Mouse (Mus musculus) liver, embryonic 14.5 days (tissue): ENCODE data around the gene Olfr1499.

Experiments used
- CTCF ChIP-seq: IDR thresholded peaks from 2 replicates; pipeline ENCODE4 v1.5.1; 2016; ENCODE audit warnings: antibody characterized with exemption, low read depth, control low read depth
- EP300 ChIP-seq: IDR thresholded peaks from 2 replicates; pipeline ENCODE4 v1.6.1; 2016; ENCODE audit warnings: antibody characterized with exemption, low read depth

DNA sequence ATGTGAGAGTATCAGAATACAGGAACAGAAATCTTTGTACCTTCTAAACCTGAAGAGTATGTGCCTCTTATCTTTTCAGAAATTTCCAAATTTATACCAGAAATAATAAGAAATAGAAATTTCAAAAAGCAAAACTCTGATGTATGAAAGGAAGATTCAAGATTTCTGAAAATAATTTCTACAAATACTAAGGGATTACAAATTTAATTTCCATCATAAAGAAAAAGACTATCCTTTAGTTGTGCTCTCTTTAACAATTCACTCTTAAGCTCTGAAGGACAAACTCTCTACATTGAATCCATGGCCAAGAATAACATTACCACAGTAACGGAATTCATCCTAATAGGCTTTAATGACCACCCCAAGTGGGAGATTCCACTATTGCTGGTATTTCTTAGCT lies 42.2 kb upstream of the Olfr1499 start, which contains the start of gene Olfr1502:
- TF ChIP-seq EP300 = no peak
- no peak for TF ChIP-seq CTCF
